Mouse (Mus musculus) brain, embryonic 14.5 days (tissue): ENCODE results near the gene Pcbp3.

ENCODE experiments used
- CTCF ChIP-seq: fragments of 200-500 bp; IDR thresholded peaks from 2 replicates; pipeline ENCODE4 v1.5.1; 2012; ENCODE audit warnings: inconsistent platforms, mild to moderate bottlenecking, moderate library complexity, borderline replicate concordance; ENCODE audit not compliant: insufficient read depth, insufficient read length; ENCODE audit errors: extremely low read depth
- POLR2A ChIP-seq: fragments of 200-500 bp; IDR thresholded peaks from 2 replicates; pipeline ENCODE4 v1.6.1; 2012; ENCODE audit warnings: mild to moderate bottlenecking, inconsistent platforms, borderline replicate concordance; ENCODE audit not compliant: poor library complexity, insufficient read depth, insufficient read length, severe bottlenecking; ENCODE audit errors: extremely low read depth

DNA sequence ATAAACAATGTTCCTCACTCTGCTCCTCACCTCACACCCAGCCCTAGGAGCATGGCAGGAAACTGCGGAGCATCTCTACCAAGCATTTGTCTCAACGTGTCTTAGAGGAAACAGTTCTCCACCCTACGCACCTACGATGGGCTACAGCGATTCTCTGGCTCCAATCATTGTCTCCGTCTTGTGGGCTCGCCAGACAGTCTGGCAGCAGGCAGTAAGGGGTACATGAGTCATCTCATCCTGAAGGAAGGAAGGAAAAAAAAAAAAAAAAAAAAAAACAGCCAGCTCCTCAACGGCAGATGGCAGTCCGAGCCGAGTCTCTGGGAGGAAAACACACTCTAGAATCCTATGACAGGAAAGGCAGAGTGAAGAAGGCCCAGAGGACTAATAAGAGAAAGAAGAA, 87.7 kb downstream of the Pcbp3 start:
- TF ChIP-seq POLR2A (no peak), CTCF (no peak)
